Mouse (Mus musculus): Measurements from ENCODE around the gene Gm10644.
A peak's percentile ranks its signal among the peaks of the same experiment; 100 is the strongest.

The Gm10644 gene

GRCm38 (mm10) chr8:83980845-83981244 is 25.8 kb upstream of the Gm10644 start:
- DNase-seq (ENCODE audit: low spot score in 2 of 2), result peak in 1 of 2 experiments; percentile 49

GRCm38 (mm10) chr8:83980250-83980649 is 25.2 kb upstream of the Gm10644 start:
- DNase-seq (ENCODE audit: low spot score in 2 of 2), result peak in 1 of 2 experiments; percentile 22

GRCm38 (mm10) chr8:83978200-83978599 is 23.2 kb upstream of the Gm10644 start:
- DNase-seq (ENCODE audit: low spot score in 2 of 2), result peak in 1 of 2 experiments; percentile 21

GRCm38 (mm10) chr8:83977646-83978045 is 22.6 kb upstream of the Gm10644 start:
- DNase-seq (ENCODE audit: low spot score in 2 of 2), result peak in 1 of 2 experiments; percentile 25

- peak in 1 of 2 experiments; percentile 37 for DNase-seq (ENCODE audit: low spot score in 2 of 2)
Observed at GRCm38 (mm10) chr8:83976779-83977350, 21.9 kb upstream of the Gm10644 start.

- DNase-seq (ENCODE audit: low spot score in 2 of 2), result peak in 1 of 2 experiments; percentile 21
Observed at GRCm38 (mm10) chr8:83976101-83976630, 21.2 kb upstream of the Gm10644 start.

- no peak for DNase-seq (ENCODE audit: low spot score in 2 of 2)
Observed at GRCm38 (mm10) chr8:83974521-83974920, 19.5 kb upstream of the Gm10644 start.

GRCm38 (mm10) chr8:83973161-83974031 is 18.4 kb upstream of the Gm10644 start:
- DNase-seq (ENCODE audit: low spot score in 2 of 2), result peak; percentile 40 to 58

GRCm38 (mm10) chr8:83972150-83973120 is 17.4 kb upstream of the Gm10644 start, which contains the start of gene Prkaca:
Gene Prkaca, plus strand, starts transcription at chr8:83972993.
- peak; percentile 100 for DNase-seq (ENCODE audit: low spot score in 2 of 2)

GRCm38 (mm10) chr8:83971661-83972060 is 16.7 kb upstream of the Gm10644 start:
- peak in 1 of 2 experiments; percentile 22 for DNase-seq (ENCODE audit: low spot score in 2 of 2)

- no peak for DNase-seq (ENCODE audit: low spot score in 2 of 2)
Observed at GRCm38 (mm10) chr8:83971121-83971520, 16.1 kb upstream of the Gm10644 start.

- no peak for DNase-seq (ENCODE audit: low spot score in 2 of 2)
Observed at GRCm38 (mm10) chr8:83967701-83968100, 12.7 kb upstream of the Gm10644 start.

GRCm38 (mm10) chr8:83964015-83964765 is 9.2 kb upstream of the Gm10644 start:
- DNase-seq (ENCODE audit: low spot score in 2 of 2), result no peak

GRCm38 (mm10) chr8:83956789-83957188 is 1.8 kb upstream of the Gm10644 start:
- no peak for DNase-seq (ENCODE audit: low spot score in 2 of 2)

GRCm38 (mm10) chr8:83955958-83956218 is 883 bp upstream of the Gm10644 start:
- DNase-seq (ENCODE audit: low spot score in 2 of 2), result no peak

- DNase-seq (ENCODE audit: low spot score in 2 of 2), result peak in 1 of 2 experiments; percentile 35
Observed at GRCm38 (mm10) chr8:83954749-83955105, 278 bp downstream of the Gm10644 start.

GRCm38 (mm10) chr8:83945540-83945939 is 9.5 kb downstream of the Gm10644 start:
- no peak for DNase-seq (ENCODE audit: low spot score in 2 of 2)

- DNase-seq (ENCODE audit: low spot score in 2 of 2), result peak; percentile 28 to 53
Observed at GRCm38 (mm10) chr8:83942446-83942845, 12.6 kb downstream of the Gm10644 start.

- DNase-seq (ENCODE audit: low spot score in 2 of 2), result peak; percentile 35 to 37
Observed at GRCm38 (mm10) chr8:83941066-83941677, 13.8 kb downstream of the Gm10644 start.

GRCm38 (mm10) chr8:83938330-83938729 is 16.7 kb downstream of the Gm10644 start:
- DNase-seq (ENCODE audit: low spot score in 2 of 2), result peak in 1 of 2 experiments; percentile 42

GRCm38 (mm10) chr8:83937645-83938044 is 17.4 kb downstream of the Gm10644 start:
- no peak for DNase-seq (ENCODE audit: low spot score in 2 of 2)

Data from right cerebral cortex, postnatal 10 days (tissue).